Mouse (Mus musculus) midbrain, embryonic 10.5 days (tissue): Measurements from ENCODE around the gene Sp2. TPM values are rescaled to one million over a fixed set of nuclear protein-coding genes. Genes with fewer than 3 reads are reported as not detected.

Source experiments
- polyA plus RNA-seq: library from polyadenylated mRNA; unstranded; fragments of >200 nt; fragmentation: Nextera tagmentation; extraction: Ambion mirVana; gene quantifications from 2 replicates; pipeline ENCODE4 v1.2.1, GENCODE M21; 2016

The Sp2 gene
- polyA plus RNA-seq, 1 experiment from 2014 or later: 30.5 TPM

Other genes starting within 250 kb of the Sp2 start
- gene Snx11, start 205.4 kb downstream of the Sp2 start, polyA plus RNA-seq: 27.6 and 33.0 TPM in 2 replicates
- 193 and 198 TPM in 2 replicates for gene Cbx1, start 193.8 kb downstream of the Sp2 start, polyA plus RNA-seq
- gene Nfe2l1, start 153.0 kb downstream of the Sp2 start, polyA plus RNA-seq: 71.9 and 78.0 TPM in 2 replicates
- gene Copz2, start 133.1 kb downstream of the Sp2 start, polyA plus RNA-seq: 44.9 and 46.1 TPM in 2 replicates
- 116 and 120 TPM in 2 replicates for gene Cdk5rap3, start 66.5 kb downstream of the Sp2 start, polyA plus RNA-seq
- 0.04 and 0.05 TPM in 2 replicates for gene Prr15l, start 54.9 kb downstream of the Sp2 start, polyA plus RNA-seq
- gene Pnpo, start 39.0 kb downstream of the Sp2 start, polyA plus RNA-seq: 28.2 and 32.1 TPM in 2 replicates
- gene Sp6, start 30.4 kb upstream of the Sp2 start, polyA plus RNA-seq: 0.71 and 2.0 TPM in 2 replicates
- 39.5 and 42.2 TPM in 2 replicates for gene Scrn2, start 47.0 kb upstream of the Sp2 start, polyA plus RNA-seq
- gene Lrrc46, start 58.4 kb upstream of the Sp2 start, polyA plus RNA-seq: 3.0 and 3.1 TPM in 2 replicates
- gene Mrpl10, start 58.6 kb upstream of the Sp2 start, polyA plus RNA-seq: 81.1 and 82.9 TPM in 2 replicates
- 8.4 and 9.8 TPM in 2 replicates for gene Osbpl7, start 67.7 kb upstream of the Sp2 start, polyA plus RNA-seq
- gene Tbx21, start 132.4 kb upstream of the Sp2 start, polyA plus RNA-seq: 0.10 and 0.25 TPM in 2 replicates
- gene Tbkbp1, start 168.5 kb upstream of the Sp2 start, polyA plus RNA-seq: 4.3 and 4.9 TPM in 2 replicates
- 82.9 and 95.7 TPM in 2 replicates for gene Kpnb1, start 204.9 kb upstream of the Sp2 start, polyA plus RNA-seq